Mouse (Mus musculus) lung, postnatal 14 days (tissue): ENCODE measurements around the gene Bloc1s1.
A peak's percentile ranks its signal among the peaks of the same experiment; 100 is the strongest.

Experiments
- DNase-seq: peaks from one replicate; pipeline ENCODE4 v3.0.0; 2021

Bloc1s1 gene

GRCm38 (mm10) chr10:128923935-128924334 is at the start of gene Bloc1s1:
Gene Bloc1s1 (minus strand): TSS chr10:128924035.
- DNase-seq: no peak

- DNase-seq: no peak
These were observed 49.0 kb upstream of the Bloc1s1 start for GRCm38 (mm10) chr10:128972841-128973240.

- DNase-seq: no peak
These were observed 47.0 kb upstream of the Bloc1s1 start for GRCm38 (mm10) chr10:128970740-128971250.

DNA sequence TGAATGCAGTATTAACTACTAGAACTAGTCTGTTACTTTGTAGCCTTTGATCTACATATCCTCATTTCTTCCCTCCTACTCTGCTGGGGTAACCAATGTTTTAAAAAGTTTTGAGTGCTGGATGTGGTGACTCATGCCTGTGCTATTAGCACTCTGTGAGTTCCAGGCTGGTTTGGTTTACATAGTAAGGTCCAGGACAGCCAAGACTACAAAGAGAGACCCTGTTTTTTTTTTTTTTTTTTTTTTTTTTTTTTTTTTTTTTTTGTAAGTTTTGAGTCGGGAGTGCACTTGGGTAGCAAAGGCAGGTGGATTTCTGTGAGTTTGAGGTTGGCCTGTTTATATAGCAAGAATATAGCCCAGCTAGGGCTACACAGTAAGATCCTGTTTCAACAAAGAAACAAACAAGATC is 44.5 kb upstream of the Bloc1s1 start:
- no peak for DNase-seq

GRCm38 (mm10) chr10:128965871-128966270 is 42.0 kb upstream of the Bloc1s1 start:
- no peak for DNase-seq

DNA sequence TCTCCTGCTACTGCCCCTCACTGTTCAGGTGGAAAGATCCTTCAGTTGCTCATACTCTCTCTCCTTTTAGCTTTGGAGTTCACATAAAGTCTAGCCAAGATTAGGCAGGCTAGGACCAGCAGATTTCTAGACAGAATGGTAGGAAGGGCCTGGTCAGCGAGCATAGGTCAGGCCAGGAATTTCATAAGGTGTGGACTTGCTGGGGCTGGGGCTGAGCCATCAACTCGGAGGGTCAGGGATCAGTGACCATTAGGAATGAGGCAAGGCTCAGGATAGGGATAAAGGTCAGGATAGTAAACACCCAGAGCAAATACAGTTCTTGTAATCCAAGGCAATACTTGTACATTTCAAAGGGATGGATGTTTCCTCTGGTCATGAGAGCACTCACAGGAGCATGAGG is 41.1 kb upstream of the Bloc1s1 start:
- no peak for DNase-seq

GRCm38 (mm10) chr10:128960590-128961584 is 37.1 kb upstream of the Bloc1s1 start, which contains the start of gene Mettl7b:
Gene Mettl7b (minus strand): TSS chr10:128960988.
- no peak for DNase-seq

- no peak for DNase-seq
These were observed 36.3 kb upstream of the Bloc1s1 start for GRCm38 (mm10) chr10:128960142-128960541.

DNA sequence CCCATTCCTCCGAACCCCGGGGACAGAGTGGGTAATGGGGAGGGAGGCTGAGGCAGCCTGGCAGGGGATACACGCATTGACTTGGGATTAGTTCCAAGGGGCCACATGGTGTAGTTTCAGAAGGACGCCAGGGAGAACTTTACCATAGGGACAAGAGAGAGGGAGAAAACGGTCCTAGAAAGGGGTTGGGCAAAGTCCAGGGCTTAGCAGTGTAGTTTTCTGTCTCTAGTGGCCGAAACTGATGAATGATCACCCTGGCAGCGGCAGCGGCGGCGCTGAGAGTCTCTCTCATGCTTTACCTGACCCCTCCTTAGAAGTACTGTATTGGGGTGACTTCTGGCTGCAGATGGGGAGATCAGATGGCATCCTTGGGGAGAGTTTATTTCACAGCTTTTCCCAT is 34.5 kb upstream of the Bloc1s1 start:
- DNase-seq: no peak

GRCm38 (mm10) chr10:128950208-128950887 is 26.5 kb upstream of the Bloc1s1 start:
- DNase-seq: no peak

- DNase-seq: no peak
These were observed 23.7 kb upstream of the Bloc1s1 start for GRCm38 (mm10) chr10:128947496-128947895.

GRCm38 (mm10) chr10:128945675-128946074 is 21.8 kb upstream of the Bloc1s1 start:
- DNase-seq: peak; percentile 63

GRCm38 (mm10) chr10:128940475-128941061 is 16.7 kb upstream of the Bloc1s1 start:
- no peak for DNase-seq

DNA sequence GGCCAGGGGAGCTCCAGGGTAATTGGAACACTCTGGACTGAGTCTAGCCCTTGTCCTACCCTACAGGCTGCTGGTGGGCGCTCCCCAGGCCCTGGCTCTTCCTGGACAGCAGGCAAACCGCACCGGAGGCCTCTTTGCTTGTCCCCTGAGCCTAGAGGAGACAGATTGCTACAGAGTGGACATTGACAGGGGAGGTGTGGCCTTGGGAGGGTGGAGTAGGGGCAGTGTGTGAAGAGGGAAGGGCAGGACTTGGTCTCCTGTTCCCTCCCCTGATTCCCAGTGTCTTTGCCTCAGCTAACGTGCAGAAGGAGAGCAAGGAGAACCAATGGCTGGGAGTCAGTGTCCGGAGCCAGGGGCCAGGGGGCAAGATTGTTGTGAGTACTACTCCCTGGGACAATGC is 15.1 kb upstream of the Bloc1s1 start:
- DNase-seq: no peak

- peak; percentile 73 for DNase-seq
These were observed 14.6 kb upstream of the Bloc1s1 start for GRCm38 (mm10) chr10:128938457-128938856.

DNA sequence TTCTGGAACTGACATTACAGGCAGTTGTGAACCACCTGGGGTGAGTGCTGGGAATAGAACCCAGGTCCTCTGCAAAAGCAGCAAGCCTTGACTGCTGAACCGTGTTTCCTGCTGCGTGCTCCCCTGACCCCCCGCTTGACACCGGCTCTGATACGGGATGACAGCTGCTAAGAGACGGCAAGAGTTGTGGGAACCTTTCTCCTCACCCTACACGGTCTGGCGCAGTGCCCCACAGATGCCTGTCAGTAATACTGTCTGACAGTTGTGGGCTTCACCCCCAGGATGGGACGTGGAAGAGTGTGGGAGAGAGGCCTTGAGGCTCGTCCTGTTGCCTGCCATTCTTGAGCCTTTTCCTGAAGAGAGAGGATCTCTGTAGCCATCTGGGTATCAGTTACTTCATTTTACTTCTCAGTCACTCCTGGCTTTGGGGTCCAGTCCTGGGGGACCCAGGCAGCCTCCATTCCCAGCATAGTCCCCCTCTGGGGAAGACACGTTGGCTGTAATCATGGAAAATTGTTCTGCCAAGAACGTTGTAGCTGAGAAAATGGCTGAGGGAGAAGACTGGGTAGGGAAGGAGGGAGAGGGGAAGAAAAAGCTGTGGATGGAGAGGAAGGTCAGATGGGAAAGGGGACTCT is 14.0 kb upstream of the Bloc1s1 start:
- DNase-seq: no peak

DNA sequence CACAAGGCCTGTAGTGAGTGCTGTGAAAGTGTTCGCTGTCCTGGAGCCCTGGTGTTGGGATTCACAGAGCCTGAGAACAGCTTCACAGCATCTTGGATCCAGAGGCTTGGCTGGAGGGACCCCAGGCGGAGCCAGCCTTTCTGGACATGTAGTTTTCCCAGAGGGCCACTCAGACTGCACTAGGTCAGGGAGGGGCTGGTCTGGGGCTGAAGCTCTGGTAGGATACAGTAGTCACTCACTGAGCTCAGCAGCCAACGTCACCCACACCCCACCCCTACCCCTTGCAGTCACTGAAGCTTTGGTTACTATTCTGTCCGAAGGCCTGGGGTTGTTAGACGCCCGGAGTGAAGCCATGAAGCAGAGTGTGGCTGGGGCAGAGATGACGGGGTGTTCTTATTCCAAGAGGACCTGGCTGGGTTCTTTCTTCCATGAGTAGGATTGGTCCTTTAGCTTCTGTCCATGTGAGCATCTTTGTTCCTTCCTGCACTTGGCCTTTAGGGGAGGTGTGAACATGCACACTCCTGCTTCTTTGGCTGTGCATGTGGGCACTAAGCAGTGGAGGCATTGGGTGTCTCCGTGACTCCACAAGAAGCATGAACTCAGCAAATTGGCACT is 12.1 kb upstream of the Bloc1s1 start:
- DNase-seq: no peak

- DNase-seq: no peak
These were observed 11.4 kb upstream of the Bloc1s1 start for GRCm38 (mm10) chr10:128934997-128935787.

DNA sequence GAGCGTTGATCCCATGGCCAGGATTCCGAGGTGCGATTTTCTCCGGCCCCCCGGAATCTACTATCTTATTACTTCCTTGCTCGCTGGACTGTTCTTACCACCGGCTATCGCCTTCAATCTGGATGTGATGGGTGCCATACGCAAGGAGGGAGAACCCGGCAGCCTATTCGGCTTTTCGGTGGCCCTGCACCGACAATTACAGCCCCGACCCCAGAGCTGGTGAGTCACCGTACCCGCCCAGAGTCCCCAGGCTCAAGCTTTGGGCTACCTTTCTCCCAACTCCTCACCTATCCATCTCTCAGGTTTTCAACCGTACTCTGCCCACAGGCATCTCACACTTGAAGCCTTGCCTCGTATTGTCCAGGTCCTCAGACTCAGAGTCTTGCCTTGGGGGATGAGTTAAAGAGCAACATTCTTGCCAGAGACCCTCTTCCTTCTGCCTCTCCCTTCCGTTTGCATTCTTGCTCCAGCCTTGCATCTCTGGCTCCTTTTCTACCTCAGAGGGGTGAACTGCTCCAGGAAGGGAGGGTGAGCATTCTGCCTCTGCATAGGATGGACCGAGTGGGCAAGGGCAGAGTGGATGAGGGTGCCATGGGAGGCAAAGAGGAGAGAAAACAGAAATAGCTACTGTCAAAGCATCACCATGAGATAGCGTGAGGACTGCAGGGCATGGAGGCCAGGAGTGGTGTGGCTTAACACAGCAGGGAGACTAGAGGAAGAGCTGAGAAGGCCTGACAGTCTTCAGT is 10.3 kb upstream of the Bloc1s1 start:
- no peak for DNase-seq

DNA sequence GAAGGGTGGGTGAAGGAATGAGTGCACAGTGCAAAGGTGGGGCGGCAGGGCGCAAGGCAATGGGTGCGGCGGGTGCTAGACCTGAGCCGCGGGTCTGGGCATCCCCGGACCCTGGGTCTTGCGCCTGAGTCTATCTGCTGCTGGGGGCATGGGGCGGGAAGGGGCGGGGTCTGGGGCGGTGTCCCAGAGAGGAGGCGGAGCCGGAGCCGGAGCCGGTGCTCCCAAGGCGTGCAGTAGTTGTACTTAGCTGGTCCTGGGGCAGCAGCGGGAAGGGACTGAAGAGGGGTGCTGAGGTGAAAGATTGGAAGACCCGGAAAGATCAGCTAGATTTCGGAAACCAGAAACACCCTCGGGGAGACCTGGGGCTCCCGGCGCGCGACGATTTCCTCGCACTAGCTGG is 9.7 kb upstream of the Bloc1s1 start, which contains the start of gene Itga7:
Gene Itga7, plus strand, starts transcription at position 245 of the 400 bp plus-strand sequence.
- peak; percentile 45 for DNase-seq

- DNase-seq: no peak
These were observed 7.6 kb upstream of the Bloc1s1 start for GRCm38 (mm10) chr10:128931441-128931840.
